Mouse (Mus musculus): ENCODE measurements around the gene Ptcra.
A peak's percentile ranks its signal among the peaks of the same experiment; 100 is the strongest.

Ptcra gene

DNA sequence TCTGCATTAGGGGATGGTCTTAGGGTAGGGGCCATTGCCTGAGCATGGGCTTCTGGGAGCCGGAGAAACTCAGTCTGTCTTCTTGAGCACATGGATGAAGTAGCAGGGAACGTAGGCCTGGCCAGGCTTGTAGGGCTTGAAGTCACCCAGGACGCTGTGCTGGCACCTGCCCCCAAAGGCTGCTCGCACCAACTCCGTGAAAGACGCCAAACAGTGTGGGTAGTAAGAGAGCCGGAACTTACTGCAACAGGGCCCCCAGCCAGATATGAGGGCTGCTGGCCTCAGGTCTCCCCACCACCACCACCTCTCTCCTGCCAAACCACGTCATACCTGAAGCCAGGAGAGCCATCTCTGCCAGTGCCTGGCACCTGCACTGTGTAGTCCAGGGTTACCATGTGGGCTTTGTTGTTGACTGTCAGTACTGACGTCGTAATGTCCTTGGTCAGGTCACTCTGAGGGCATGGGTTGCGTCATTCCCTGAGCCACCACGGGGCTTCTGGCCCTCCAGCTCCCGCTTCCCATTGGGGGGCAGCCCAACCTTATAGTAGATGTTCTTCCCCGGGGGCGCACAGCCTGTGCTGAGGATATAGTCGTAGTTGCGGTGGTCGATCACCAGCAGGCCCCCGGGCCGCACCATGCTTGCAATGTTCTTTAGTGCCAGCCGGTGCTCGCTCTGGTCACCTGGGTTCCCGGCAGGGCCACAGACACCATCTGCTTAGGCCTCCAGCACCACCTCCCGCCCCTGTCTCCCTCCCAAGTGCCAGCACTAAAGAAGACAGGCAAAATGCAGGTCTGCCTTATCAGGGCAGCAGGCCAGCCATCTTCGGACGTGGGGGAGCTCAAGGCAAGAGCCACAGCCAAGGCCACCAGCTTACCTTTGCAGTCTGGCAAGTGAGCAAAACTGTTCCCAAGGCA, 37.5 kb downstream of the Ptcra start:
- DNase-seq (ENCODE audit: low read depth): no peak

DNA sequence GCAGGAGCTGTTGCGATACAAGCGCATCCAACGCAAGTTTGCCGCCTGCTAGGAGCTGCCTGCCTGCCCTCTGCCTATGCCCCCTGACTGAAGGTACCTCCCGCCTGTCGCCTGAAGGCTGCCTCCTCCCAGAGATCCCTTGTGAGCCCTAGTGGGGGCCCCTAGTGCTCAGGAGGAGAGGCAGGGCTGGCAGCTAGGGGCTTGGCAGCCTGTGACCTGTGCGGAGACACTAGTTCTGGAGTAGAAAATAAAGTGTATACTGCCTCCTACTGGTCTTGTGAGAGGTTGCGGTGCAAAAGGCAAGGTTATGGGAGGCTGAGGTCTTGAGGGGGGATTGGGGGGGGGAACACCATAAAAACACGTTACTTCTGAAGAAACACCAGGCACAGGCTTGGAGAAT, 38.2 kb downstream of the Ptcra start:
- no peak for DNase-seq (ENCODE audit: low read depth)

DNA sequence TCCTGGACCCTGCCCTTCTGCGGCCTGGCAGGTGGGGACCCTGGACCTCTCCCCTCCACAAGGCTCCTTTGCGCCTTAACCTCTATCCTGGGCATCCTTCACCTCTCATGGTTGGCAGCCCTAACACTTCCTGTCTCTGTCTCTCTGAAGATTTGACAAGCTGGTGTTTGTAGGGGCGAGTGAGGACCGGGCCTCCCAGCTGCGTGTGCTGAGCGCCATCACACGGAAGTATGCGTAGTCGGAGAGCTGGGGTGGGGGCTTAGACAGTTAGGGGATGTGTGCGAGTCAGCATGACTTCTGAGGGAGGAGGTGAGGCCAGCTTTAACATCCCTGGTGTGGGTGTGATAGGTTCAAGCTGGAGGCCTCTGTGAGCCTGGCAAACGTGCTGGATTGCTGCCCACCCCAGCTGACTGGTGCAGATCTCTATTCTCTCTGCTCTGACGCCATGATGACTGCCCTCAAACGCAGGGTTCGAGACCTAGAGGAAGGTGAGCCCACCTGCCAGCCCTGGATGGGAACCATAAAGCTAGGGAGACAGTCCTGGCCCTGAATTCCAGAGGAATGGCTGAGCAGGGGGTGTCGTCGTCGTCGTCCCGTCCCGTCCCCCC, 38.9 kb downstream of the Ptcra start:
- DNase-seq (ENCODE audit: low read depth): no peak

DNA sequence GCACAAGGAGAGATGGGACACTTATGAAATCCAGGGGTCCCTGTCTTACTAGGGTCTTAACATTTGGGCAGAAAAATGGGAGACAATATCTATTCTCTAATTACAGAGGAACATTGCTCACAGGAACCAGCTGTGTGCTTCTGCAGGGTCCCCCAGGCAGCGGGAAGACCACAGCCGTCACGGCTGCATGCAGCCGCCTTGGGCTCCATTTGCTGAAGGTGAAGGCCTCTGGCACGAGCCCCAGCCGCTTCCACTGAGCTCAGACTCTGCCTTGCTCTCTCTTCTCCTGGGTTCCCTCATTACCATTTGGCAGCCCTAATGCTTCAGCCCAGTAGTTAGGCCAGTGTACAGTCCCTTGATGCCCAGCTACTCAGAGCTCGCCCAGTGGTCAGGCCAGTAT, 42.4 kb downstream of the Ptcra start:
- no peak for DNase-seq (ENCODE audit: low read depth)

GRCm38 (mm10) chr17:46714756-46715481, 48.6 kb downstream of the Ptcra start:
- no peak for DNase-seq (ENCODE audit: low read depth)

DNA sequence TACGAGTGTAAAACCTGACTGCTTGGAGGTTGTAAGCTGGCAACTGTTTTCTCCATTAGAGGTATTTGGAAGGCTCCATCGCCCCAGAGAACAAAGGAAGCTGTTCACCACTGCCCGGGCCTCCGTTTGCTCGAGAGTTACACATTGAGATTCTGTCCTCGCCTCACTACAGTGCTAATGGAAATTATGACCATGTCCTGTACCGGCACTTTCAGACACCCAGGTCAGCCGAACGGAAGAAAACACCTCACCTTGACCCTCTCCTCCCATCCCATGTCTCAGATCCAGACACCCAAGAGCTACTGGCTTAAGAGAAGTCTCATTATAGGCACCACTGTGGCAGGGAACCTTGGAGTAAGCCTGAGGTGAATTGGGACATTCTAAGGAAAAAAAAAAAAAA, 49.7 kb downstream of the Ptcra start:
- no peak for DNase-seq (ENCODE audit: low read depth)

GRCm38 (mm10) chr17:46712442-46712841, 51.1 kb downstream of the Ptcra start:
- no peak for DNase-seq (ENCODE audit: low read depth)

GRCm38 (mm10) chr17:46711612-46712271, 51.8 kb downstream of the Ptcra start:
- no peak for DNase-seq (ENCODE audit: low read depth)

DNA sequence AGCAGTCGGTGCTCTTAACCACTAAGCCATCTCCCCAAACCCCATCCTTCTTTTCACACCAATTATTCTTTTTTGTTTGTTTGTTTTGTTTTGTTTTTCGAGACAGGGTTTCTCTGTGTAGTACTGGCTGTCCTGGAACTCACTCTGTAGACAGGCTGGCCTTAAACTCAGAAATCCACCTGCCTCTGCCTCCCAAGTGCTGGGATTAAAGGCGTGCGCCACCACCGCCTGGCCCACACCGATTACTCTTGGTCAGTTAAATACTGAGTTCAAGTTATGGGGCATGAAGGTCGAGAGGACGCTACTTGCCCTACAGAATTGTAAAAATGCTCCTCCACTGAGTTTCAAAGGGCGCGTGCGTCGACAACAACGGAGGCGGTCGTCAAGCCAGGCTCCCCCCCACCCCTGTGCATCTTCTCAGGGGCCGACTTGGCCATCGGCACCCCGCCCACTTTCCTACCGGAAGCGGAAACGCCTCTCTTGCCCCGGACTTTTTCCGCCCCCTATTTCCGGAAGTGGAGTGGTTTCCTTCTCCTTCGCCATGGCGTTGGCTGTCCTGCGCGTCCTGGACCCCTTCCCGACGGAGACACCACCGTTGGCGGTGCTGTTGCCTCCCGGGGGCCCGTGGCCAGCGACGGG, 52.4 kb downstream of the Ptcra start, which contains the start of gene Pex6:
Gene Pex6 (plus strand): TSS at position 505 of the 639 bp plus-strand sequence.
- DNase-seq (ENCODE audit: low read depth): peak; percentile 92

- no peak for DNase-seq (ENCODE audit: low read depth)
These were observed 57.0 kb downstream of the Ptcra start for GRCm38 (mm10) chr17:46706375-46707089.
